ENCODE assay signal across 34 mouse cellular contexts in the genomic region with DNA sequence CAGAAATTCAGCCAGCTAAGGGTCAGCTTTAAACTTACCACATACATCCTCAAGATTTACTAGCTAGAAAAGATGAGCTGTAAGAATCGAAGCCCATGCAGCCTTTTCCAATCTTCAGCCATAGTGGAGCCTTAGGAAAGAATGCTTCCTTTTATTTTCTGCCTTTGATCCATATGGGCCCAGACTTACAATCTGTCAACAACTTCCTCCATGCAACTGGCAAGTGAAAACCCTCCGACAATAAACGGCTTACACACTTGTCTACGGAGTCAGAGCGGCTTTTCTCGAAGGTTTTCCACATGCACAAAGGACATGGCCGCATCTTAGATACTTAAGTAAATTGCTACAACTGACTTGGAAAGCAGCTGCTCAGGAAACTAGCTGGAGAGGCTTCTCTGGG.
DNase-seq lines count a peak whose midpoint lies in the region; ATAC-seq and TF ChIP-seq lines count a peak whose summit lies in the region.
"Had no signal": no experiment of that assay in that cellular context is flagged by ENCODE, and none has a peak within 500 bp of the region (broad histone marks: within the 10 kb centered on the region; RNA-seq: fewer than 3 reads in every experiment).

No protein-coding gene starts in this region.

- H3K4me1 ChIP-seq in forebrain, postnatal 0 days (ENCODE audit: insufficient read depth): no peaks in the 10 kb centered on the region
- H3K4me1 ChIP-seq in forebrain, embryonic 12.5 days: peaks cover 9% of the 10 kb centered on the region
- H3K4me1 ChIP-seq in midbrain, embryonic 11.5 days (ENCODE audit: control insufficient read depth, insufficient read depth, low read length): no peaks in the 10 kb centered on the region
- H3K4me1 ChIP-seq in midbrain, embryonic 15.5 days: no peaks in the 10 kb centered on the region
- H3K4me1 ChIP-seq in intestine, embryonic 15.5 days (replicated peaks): 0 out of 2 replicates have a peak, but pooled peaks cover 2% of the 10 kb centered on the region
- H3K4me1 ChIP-seq in limb, embryonic 15.5 days: no peaks in the 10 kb centered on the region
- H3K4me1 ChIP-seq: embryonic facial prominence, embryonic 15.5 days; hindbrain, embryonic 13.5 days; neural tube, embryonic 12.5 days had no signal

- no peaks in the 10 kb centered on the region for H3K9me3 ChIP-seq in forebrain, postnatal 0 days (ENCODE audit: low read length)
- no peaks in the 10 kb centered on the region for H3K9me3 ChIP-seq in forebrain, embryonic 12.5 days
- no peaks in the 10 kb centered on the region for H3K9me3 ChIP-seq in midbrain, embryonic 11.5 days (ENCODE audit: control insufficient read depth, low read length)
- no peaks in the 10 kb centered on the region for H3K9me3 ChIP-seq in midbrain, embryonic 15.5 days
- no peaks in the 10 kb centered on the region for H3K9me3 ChIP-seq in intestine, embryonic 15.5 days
- H3K9me3 ChIP-seq in limb, embryonic 15.5 days: no peaks in the 10 kb centered on the region
- H3K9me3 ChIP-seq: embryonic facial prominence, embryonic 15.5 days; hindbrain, embryonic 13.5 days; kidney, embryonic 15.5 days; megakaryocyte, embryonic 14.5 days; neural tube, embryonic 12.5 days had no signal

- WGBS in forebrain, postnatal 0 days: 42% methylated on average over 7 of the region's 7 CpGs
- WGBS in forebrain, embryonic 12.5 days: 65% methylated on average over 7 of the region's 7 CpGs
- 65% methylated on average over 7 of the region's 7 CpGs for WGBS in midbrain, embryonic 11.5 days
- 51% methylated on average over 7 of the region's 7 CpGs for WGBS in midbrain, embryonic 15.5 days
- 58% methylated on average over 7 of the region's 7 CpGs for WGBS in intestine, embryonic 15.5 days
- WGBS in limb, embryonic 15.5 days: 34% methylated on average over 7 of the region's 7 CpGs

- no peak for TF ChIP-seq CTCF in forebrain, postnatal 0 days (IDR thresholded peaks at IDR 0.05; ENCODE audit: low read depth)

- no peak overlapping the region for H3K9ac ChIP-seq in forebrain, postnatal 0 days
- no peak overlapping the region for H3K9ac ChIP-seq in forebrain, embryonic 12.5 days
- H3K9ac ChIP-seq in midbrain, embryonic 11.5 days (ENCODE audit: low read length): no peak overlapping the region
- H3K9ac ChIP-seq in midbrain, embryonic 15.5 days: no peak overlapping the region
- H3K9ac ChIP-seq in intestine, embryonic 15.5 days: no peak overlapping the region
- no peak overlapping the region for H3K9ac ChIP-seq in limb, embryonic 15.5 days
- H3K9ac ChIP-seq: embryonic facial prominence, embryonic 15.5 days; hindbrain, embryonic 13.5 days; kidney, embryonic 15.5 days; neural tube, embryonic 12.5 days had no signal

- H3K4me2 ChIP-seq in forebrain, postnatal 0 days (ENCODE audit: low read depth): no peak overlapping the region
- H3K4me2 ChIP-seq in forebrain, embryonic 12.5 days: no peak overlapping the region
- no peak overlapping the region for H3K4me2 ChIP-seq in midbrain, embryonic 11.5 days
- no peak overlapping the region for H3K4me2 ChIP-seq in midbrain, embryonic 15.5 days
- no peak overlapping the region for H3K4me2 ChIP-seq in intestine, embryonic 15.5 days (replicated peaks)
- H3K4me2 ChIP-seq in limb, embryonic 15.5 days: no peak overlapping the region
- H3K4me2 ChIP-seq: embryonic facial prominence, embryonic 15.5 days; heart, embryonic 11.5 days; hindbrain, embryonic 13.5 days; kidney, embryonic 15.5 days; liver, embryonic 11.5 days; neural tube, embryonic 12.5 days had no signal

- ATAC-seq in forebrain, postnatal 0 days: peak; percentile 80
- ATAC-seq in forebrain, embryonic 12.5 days (ENCODE audit: low FRiP score): no peak
- ATAC-seq in midbrain, embryonic 11.5 days (ENCODE audit: low FRiP score): no peak
- ATAC-seq in midbrain, embryonic 15.5 days (replicated peaks): no peak
- ATAC-seq in intestine, embryonic 15.5 days: peak; percentile 37
- ATAC-seq in limb, embryonic 15.5 days (ENCODE audit: insufficient number of reproducible peaks, low FRiP score, low TSS enrichment, low read depth): peak; percentile 19; the same call in 1 of the 2 replicates
- ATAC-seq: activated CD4-positive, CD25-positive, alpha-beta regulatory T cell, adult 4 months; lung, postnatal 0 days; midbrain, embryonic 16.5 days had no signal

- H3K27ac ChIP-seq in forebrain, postnatal 0 days (ENCODE audit: low read depth, low read length): no peak overlapping the region
- no peak overlapping the region for H3K27ac ChIP-seq in forebrain, embryonic 12.5 days
- no peak overlapping the region for H3K27ac ChIP-seq in midbrain, embryonic 11.5 days (ENCODE audit: low read depth, low read length)
- H3K27ac ChIP-seq in midbrain, embryonic 15.5 days: no peak overlapping the region
- H3K27ac ChIP-seq in intestine, embryonic 15.5 days: no peak overlapping the region
- no peak overlapping the region for H3K27ac ChIP-seq in limb, embryonic 15.5 days
- H3K27ac ChIP-seq: embryonic facial prominence, embryonic 15.5 days; hindbrain, embryonic 13.5 days; kidney, embryonic 15.5 days; neural tube, embryonic 12.5 days; stomach, postnatal 0 days had no signal

- H3K4me3 ChIP-seq in forebrain, postnatal 0 days (ENCODE audit: low read depth, low read length): no peak overlapping the region
- no peak overlapping the region for H3K4me3 ChIP-seq in forebrain, embryonic 12.5 days (replicated peaks)
- H3K4me3 ChIP-seq in midbrain, embryonic 11.5 days (ENCODE audit: low read depth, low read length): no peak overlapping the region
- H3K4me3 ChIP-seq in midbrain, embryonic 15.5 days: no peak overlapping the region
- H3K4me3 ChIP-seq in intestine, embryonic 15.5 days (replicated peaks): no peak overlapping the region
- H3K4me3 ChIP-seq in limb, embryonic 15.5 days: no peak overlapping the region
- H3K4me3 ChIP-seq: embryonic facial prominence, embryonic 15.5 days; hindbrain, embryonic 13.5 days; kidney, embryonic 15.5 days; megakaryocyte, embryonic 14.5 days; myocyte; neural tube, embryonic 12.5 days had no signal

- no peaks in the 10 kb centered on the region for H3K36me3 ChIP-seq in forebrain, postnatal 0 days (ENCODE audit: insufficient read depth)
- no peaks in the 10 kb centered on the region for H3K36me3 ChIP-seq in forebrain, embryonic 12.5 days (replicated peaks)
- H3K36me3 ChIP-seq in midbrain, embryonic 11.5 days (ENCODE audit: control insufficient read depth, insufficient read depth, low read length): no peaks in the 10 kb centered on the region
- H3K36me3 ChIP-seq in midbrain, embryonic 15.5 days (replicated peaks): no peaks in the 10 kb centered on the region
- H3K36me3 ChIP-seq in intestine, embryonic 15.5 days: no peaks in the 10 kb centered on the region
- no peaks in the 10 kb centered on the region for H3K36me3 ChIP-seq in limb, embryonic 15.5 days
- H3K36me3 ChIP-seq: embryonic facial prominence, embryonic 15.5 days; hindbrain, embryonic 13.5 days; kidney, embryonic 15.5 days; neural tube, embryonic 12.5 days had no signal

- no peaks in the 10 kb centered on the region for H3K27me3 ChIP-seq in forebrain, postnatal 0 days (ENCODE audit: insufficient read depth, low read length)
- no peaks in the 10 kb centered on the region for H3K27me3 ChIP-seq in forebrain, embryonic 12.5 days
- H3K27me3 ChIP-seq in midbrain, embryonic 11.5 days (ENCODE audit: control insufficient read depth, insufficient read depth, low read length): no peaks in the 10 kb centered on the region
- H3K27me3 ChIP-seq in midbrain, embryonic 15.5 days (replicated peaks): no peaks in the 10 kb centered on the region
- no peaks in the 10 kb centered on the region for H3K27me3 ChIP-seq in intestine, embryonic 15.5 days (replicated peaks)
- no peaks in the 10 kb centered on the region for H3K27me3 ChIP-seq in limb, embryonic 15.5 days
- H3K27me3 ChIP-seq: embryonic facial prominence, embryonic 15.5 days; hindbrain, embryonic 13.5 days; kidney, embryonic 15.5 days; megakaryocyte, embryonic 14.5 days; neural tube, embryonic 12.5 days had no signal

- peak; percentile 62 for DNase-seq in forebrain, postnatal 0 days
- peak; percentile 86 for DNase-seq in midbrain, embryonic 11.5 days (ENCODE audit: low spot score, missing footprints)
- DNase-seq in ovary, adult 18-20 months (ENCODE audit: low spot score): no peak
- DNase-seq: adrenal gland, adult 2 months; adrenal gland, postnatal 36 days; B cell, adult 2 months; cerebellum, adult 9-10 months; cerebellum, postnatal 36 days; gastrocnemius, postnatal 25 days; heart, adult 11 months; heart, postnatal 4 days; kidney, adult 18-20 months; kidney, postnatal 4 days; left cerebral cortex, postnatal 4 days; lung, postnatal 4 days; right cerebral cortex, postnatal 4 days; thymus, adult 18-20 months; thymus, postnatal 36 days had no signal

Comparison
In these comparisons a context has a peak if more than half of its experiments do, and no peak if none do; other contexts are left out.
1. ATAC-seq: peak in forebrain, postnatal 0 days (single experiment), intestine, embryonic 15.5 days (single experiment) and limb, embryonic 15.5 days (single experiment); none in forebrain, embryonic 12.5 days (single experiment), midbrain, embryonic 11.5 days (single experiment) and midbrain, embryonic 15.5 days (single experiment).